Mouse (Mus musculus): ENCODE measurements around the gene Ugt1a6b.

GRCm38 (mm10) chr1:88138145-88138544, 35.1 kb downstream of the Ugt1a6b start:
- TF ChIP-seq CTCF (IDR thresholded peaks at IDR 0.05; ENCODE audit: extremely low read depth, insufficient read depth, low read length) (no peak), POLR2A (IDR thresholded peaks at IDR 0.05; ENCODE audit: extremely low read depth, insufficient read depth, low read length) (no peak)

All from cortical plate, adult 2 months (tissue).